Mouse (Mus musculus): ENCODE results near the gene Irf2bp1. TPM values are rescaled to one million over a fixed set of nuclear protein-coding genes. Genes with fewer than 3 reads are reported as not detected.

Gene Irf2bp1
- polyA plus RNA-seq, 1 experiment = 27.6 TPM

- peaks cover 5% of the 10 kb centered on the region for H3K36me3 ChIP-seq (ENCODE audit: control insufficient read depth, insufficient read depth)
- no peak for TF ChIP-seq MYOD1 (IDR thresholded peaks at IDR 0.05; ENCODE audit: control insufficient read depth in 1 of 3, insufficient read length in 2 of 3, low read depth in 2 of 3)
- no peak for TF ChIP-seq E2F4 (IDR thresholded peaks at IDR 0.05; ENCODE audit: insufficient read depth)
- TF ChIP-seq MAX (IDR thresholded peaks at IDR 0.05; ENCODE audit: low read depth) = no peak
- no peak for TF ChIP-seq TCF12 (IDR thresholded peaks at IDR 0.05; ENCODE audit: insufficient read depth, poor library complexity, severe bottlenecking)
- TF ChIP-seq MYOG (IDR thresholded peaks at IDR 0.05; ENCODE audit: control insufficient read depth in 1 of 3, insufficient read depth in 1 of 3, insufficient read length in 2 of 3, low read depth in 2 of 3) = no peak
- no peak for TF ChIP-seq SRF (IDR thresholded peaks at IDR 0.05; ENCODE audit: control insufficient read depth, insufficient read length, low read depth)
- no peak for TF ChIP-seq USF1 (IDR thresholded peaks at IDR 0.05; ENCODE audit: low read depth)
- TF ChIP-seq POLR2AphosphoS2 (IDR thresholded peaks at IDR 0.05; ENCODE audit: insufficient read length, low read depth) = no peak
- no peak for TF ChIP-seq REST (IDR thresholded peaks at IDR 0.05; ENCODE audit: insufficient read depth, insufficient read length)
- no peak for TF ChIP-seq CEBPB (IDR thresholded peaks at IDR 0.05; ENCODE audit: insufficient read depth, poor library complexity, severe bottlenecking)
- no peak for TF ChIP-seq TCF3 (IDR thresholded peaks at IDR 0.05; ENCODE audit: insufficient read length, low read depth)
- TF ChIP-seq POLR2A (IDR thresholded peaks at IDR 0.05; ENCODE audit: insufficient read length, low read depth) = no peak
These were observed 45.4 kb downstream of the Irf2bp1 start for GRCm38 (mm10) chr7:19049252-19049651.

DNA sequence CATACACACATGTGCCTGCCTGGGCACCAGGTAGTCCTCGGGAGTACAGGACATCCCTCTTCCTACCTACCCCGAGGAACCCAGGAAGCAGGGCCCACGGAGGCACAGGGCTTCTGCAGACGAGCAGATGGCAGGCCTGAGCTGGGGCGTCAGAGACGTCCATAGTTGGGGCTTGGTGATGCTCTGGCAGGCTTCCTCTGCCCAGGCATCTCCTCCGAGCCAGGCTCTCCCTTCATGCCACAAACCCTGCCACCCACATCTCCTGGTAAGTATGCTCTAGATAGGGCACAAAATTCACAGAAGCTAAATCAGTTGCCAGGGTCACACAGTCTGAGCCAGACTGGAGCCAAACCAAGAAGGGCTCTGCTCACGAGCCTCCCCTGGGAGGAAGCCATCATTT is 46.3 kb downstream of the Irf2bp1 start:
- H3K36me3 ChIP-seq (ENCODE audit: control insufficient read depth, insufficient read depth) = no peaks in the 10 kb centered on the region
- H3K79me2 ChIP-seq (ENCODE audit: control insufficient read depth, insufficient read depth) = no peaks in the 10 kb centered on the region
- no peak for TF ChIP-seq CEBPB (IDR thresholded peaks at IDR 0.05; ENCODE audit: insufficient read depth, poor library complexity, severe bottlenecking)
- TF ChIP-seq MYOG (IDR thresholded peaks at IDR 0.05; ENCODE audit: control insufficient read depth in 1 of 3, insufficient read depth in 1 of 3, insufficient read length in 2 of 3, low read depth in 2 of 3) = no peak
- TF ChIP-seq TCF12 (IDR thresholded peaks at IDR 0.05; ENCODE audit: insufficient read depth, poor library complexity, severe bottlenecking) = no peak
- no peak for TF ChIP-seq TCF3 (IDR thresholded peaks at IDR 0.05; ENCODE audit: insufficient read length, low read depth)
- TF ChIP-seq POLR2A (IDR thresholded peaks at IDR 0.05; ENCODE audit: insufficient read length, low read depth) = no peak
- no peak for TF ChIP-seq REST (IDR thresholded peaks at IDR 0.05; ENCODE audit: insufficient read depth, insufficient read length)
- no peak for TF ChIP-seq SRF (IDR thresholded peaks at IDR 0.05; ENCODE audit: control insufficient read depth, insufficient read length, low read depth)
- no peak for TF ChIP-seq POLR2AphosphoS2 (IDR thresholded peaks at IDR 0.05; ENCODE audit: insufficient read length, low read depth)
- TF ChIP-seq USF1 (IDR thresholded peaks at IDR 0.05; ENCODE audit: low read depth) = no peak
- no peak for TF ChIP-seq MYOD1 (IDR thresholded peaks at IDR 0.05; ENCODE audit: control insufficient read depth in 1 of 3, insufficient read length in 2 of 3, low read depth in 2 of 3)
- TF ChIP-seq MAX (IDR thresholded peaks at IDR 0.05; ENCODE audit: low read depth) = no peak
- TF ChIP-seq E2F4 (IDR thresholded peaks at IDR 0.05; ENCODE audit: insufficient read depth) = no peak
- H3K4me3 ChIP-seq = no peak overlapping the region
- H3ac ChIP-seq (ENCODE audit: control insufficient read depth, insufficient read length) = no peak overlapping the region
- no peak overlapping the region for H3K4me2 ChIP-seq (ENCODE audit: low read depth)
- H3K27me3 ChIP-seq (ENCODE audit: control insufficient read depth, insufficient read depth, insufficient read length) = no peaks in the 10 kb centered on the region

More at GRCm38 (mm10) chr7:19049252-19049651, 45.4 kb downstream of the Irf2bp1 start:
- Histone ChIP-seq H3K79me2 (ENCODE audit: control insufficient read depth, insufficient read depth) (no peaks in the 10 kb centered on the region), H3K4me2 (ENCODE audit: low read depth) (no peak overlapping the region), H3ac (ENCODE audit: control insufficient read depth, insufficient read length) (no peak overlapping the region), H3K4me3 (no peak overlapping the region), H3K27me3 (ENCODE audit: control insufficient read depth, insufficient read depth, insufficient read length) (no peaks in the 10 kb centered on the region)

DNA sequence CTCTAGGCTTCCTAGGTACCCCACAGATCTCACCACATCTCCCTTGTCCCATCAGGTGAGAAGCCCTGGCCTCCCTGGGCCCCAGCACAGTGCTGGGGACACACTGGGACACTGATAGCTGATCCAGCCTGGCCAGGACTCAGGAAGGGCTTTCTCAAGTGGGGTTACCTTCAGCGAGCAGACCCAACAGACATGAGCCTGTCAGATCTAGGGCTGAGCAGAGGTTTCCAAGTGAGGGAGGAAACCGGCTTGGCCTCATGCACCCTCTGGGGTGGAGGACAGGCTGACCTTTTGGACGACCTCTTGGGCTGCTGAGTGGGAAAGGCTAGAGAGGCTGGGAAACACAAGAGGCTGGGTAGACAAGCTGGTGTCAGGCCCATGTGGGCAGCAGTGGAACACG is 47.3 kb downstream of the Irf2bp1 start:
- H3K27me3 ChIP-seq (ENCODE audit: control insufficient read depth, insufficient read depth, insufficient read length) = no peaks in the 10 kb centered on the region
- no peaks in the 10 kb centered on the region for H3K79me2 ChIP-seq (ENCODE audit: control insufficient read depth, insufficient read depth)
- H3K36me3 ChIP-seq (ENCODE audit: control insufficient read depth, insufficient read depth) = no peaks in the 10 kb centered on the region
- no peak for TF ChIP-seq REST (IDR thresholded peaks at IDR 0.05; ENCODE audit: insufficient read depth, insufficient read length)
- no peak for TF ChIP-seq POLR2A (IDR thresholded peaks at IDR 0.05; ENCODE audit: insufficient read length, low read depth)
- no peak for TF ChIP-seq SRF (IDR thresholded peaks at IDR 0.05; ENCODE audit: control insufficient read depth, insufficient read length, low read depth)
- TF ChIP-seq TCF3 (IDR thresholded peaks at IDR 0.05; ENCODE audit: insufficient read length, low read depth) = no peak
- no peak for TF ChIP-seq POLR2AphosphoS2 (IDR thresholded peaks at IDR 0.05; ENCODE audit: insufficient read length, low read depth)
- no peak for TF ChIP-seq MAX (IDR thresholded peaks at IDR 0.05; ENCODE audit: low read depth)
- TF ChIP-seq MYOG (IDR thresholded peaks at IDR 0.05; ENCODE audit: control insufficient read depth in 1 of 3, insufficient read depth in 1 of 3, insufficient read length in 2 of 3, low read depth in 2 of 3) = no peak
- TF ChIP-seq CEBPB (IDR thresholded peaks at IDR 0.05; ENCODE audit: insufficient read depth, poor library complexity, severe bottlenecking) = no peak
- TF ChIP-seq TCF12 (IDR thresholded peaks at IDR 0.05; ENCODE audit: insufficient read depth, poor library complexity, severe bottlenecking) = no peak
- TF ChIP-seq USF1 (IDR thresholded peaks at IDR 0.05; ENCODE audit: low read depth) = no peak
- no peak for TF ChIP-seq MYOD1 (IDR thresholded peaks at IDR 0.05; ENCODE audit: control insufficient read depth in 1 of 3, insufficient read length in 2 of 3, low read depth in 2 of 3)
- no peak for TF ChIP-seq E2F4 (IDR thresholded peaks at IDR 0.05; ENCODE audit: insufficient read depth)
- H3K4me2 ChIP-seq (ENCODE audit: low read depth) = no peak overlapping the region
- H3ac ChIP-seq (ENCODE audit: control insufficient read depth, insufficient read length) = no peak overlapping the region
- H3K4me3 ChIP-seq = no peak overlapping the region

DNA sequence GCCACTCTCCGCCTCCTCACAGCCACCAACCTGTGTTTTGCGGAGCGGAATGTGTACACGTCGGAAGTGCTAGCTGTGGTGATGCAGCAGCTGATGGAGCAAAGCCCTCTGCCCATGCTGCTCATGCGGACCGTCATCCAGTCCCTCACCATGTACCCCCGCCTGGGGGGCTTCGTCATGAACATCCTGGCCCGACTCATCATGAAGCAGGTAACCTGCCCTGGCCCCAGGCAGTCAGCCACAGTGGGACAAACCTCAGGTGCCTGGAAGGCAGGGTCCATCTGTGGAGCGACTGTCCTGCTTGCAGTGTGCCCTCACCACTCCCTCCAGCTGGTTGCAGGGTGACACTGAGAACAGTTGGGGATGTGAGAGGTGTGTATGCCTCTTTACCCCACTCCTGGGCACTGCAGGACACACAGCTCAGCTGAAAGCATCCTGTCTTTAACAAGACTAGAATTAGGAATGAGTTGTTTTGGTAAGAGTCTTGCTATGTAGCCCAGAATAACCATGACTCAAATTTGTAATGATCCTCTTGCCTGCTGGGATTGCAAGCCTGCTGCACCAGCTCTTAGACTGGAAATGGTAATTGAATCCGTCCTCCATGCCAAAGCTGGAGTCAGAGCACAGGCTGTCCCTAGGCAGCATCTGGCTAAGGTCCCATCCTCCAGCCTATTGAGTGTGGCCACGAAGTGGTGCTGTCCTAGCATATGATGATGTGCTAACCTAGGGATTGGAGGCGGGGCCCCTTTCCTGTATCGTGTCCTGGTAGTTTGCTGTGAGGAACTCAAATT is 48.7 kb downstream of the Irf2bp1 start:
- Histone ChIP-seq H3K4me3 (no peak overlapping the region), H3K79me2 (ENCODE audit: control insufficient read depth, insufficient read depth) (no peaks in the 10 kb centered on the region), H3K27me3 (ENCODE audit: control insufficient read depth, insufficient read depth, insufficient read length) (no peaks in the 10 kb centered on the region), H3ac (ENCODE audit: control insufficient read depth, insufficient read length) (no peak overlapping the region), H3K36me3 (ENCODE audit: control insufficient read depth, insufficient read depth) (no peaks in the 10 kb centered on the region), H3K4me2 (ENCODE audit: low read depth) (no peak overlapping the region)
- TF ChIP-seq REST (IDR thresholded peaks at IDR 0.05; ENCODE audit: insufficient read depth, insufficient read length) (no peak), POLR2AphosphoS2 (IDR thresholded peaks at IDR 0.05; ENCODE audit: insufficient read length, low read depth) (peak; percentile 51)
